Mouse (Mus musculus): ENCODE data around the gene Rnf149.

The Rnf149 gene

GRCm38 (mm10) chr1:39575778-39576375 is 1.3 kb downstream of the Rnf149 start:
- DNase-seq (ENCODE audit: inconsistent ontology term), result no peak

- DNase-seq (ENCODE audit: inconsistent ontology term), result no peak
These were observed 3.3 kb downstream of the Rnf149 start for GRCm38 (mm10) chr1:39573890-39574289.

GRCm38 (mm10) chr1:39571653-39572052 is 5.6 kb downstream of the Rnf149 start:
- no peak for DNase-seq (ENCODE audit: inconsistent ontology term)

- no peak for DNase-seq (ENCODE audit: inconsistent ontology term)
These were observed 9.1 kb downstream of the Rnf149 start for GRCm38 (mm10) chr1:39568079-39568478.

DNA sequence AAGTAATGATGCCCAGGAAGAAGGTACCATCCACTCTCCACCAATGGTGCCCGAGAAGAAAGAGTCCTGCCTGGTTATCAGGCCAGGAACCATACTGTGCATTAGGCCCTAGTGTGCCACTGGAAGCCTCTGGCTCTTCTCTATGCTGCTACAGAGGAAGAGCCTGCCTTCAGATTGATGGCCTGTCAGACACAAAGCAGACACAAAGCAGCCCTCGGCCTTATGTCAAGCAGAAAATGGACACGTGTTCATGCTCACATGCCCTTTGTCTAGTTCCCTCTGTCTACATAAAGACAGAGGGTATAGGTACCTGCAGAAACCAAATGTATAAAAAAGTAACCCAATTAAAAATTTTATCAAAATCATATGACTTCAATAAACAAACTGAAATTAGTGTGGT is 12.6 kb downstream of the Rnf149 start:
- DNase-seq (ENCODE audit: inconsistent ontology term), result no peak

DNA sequence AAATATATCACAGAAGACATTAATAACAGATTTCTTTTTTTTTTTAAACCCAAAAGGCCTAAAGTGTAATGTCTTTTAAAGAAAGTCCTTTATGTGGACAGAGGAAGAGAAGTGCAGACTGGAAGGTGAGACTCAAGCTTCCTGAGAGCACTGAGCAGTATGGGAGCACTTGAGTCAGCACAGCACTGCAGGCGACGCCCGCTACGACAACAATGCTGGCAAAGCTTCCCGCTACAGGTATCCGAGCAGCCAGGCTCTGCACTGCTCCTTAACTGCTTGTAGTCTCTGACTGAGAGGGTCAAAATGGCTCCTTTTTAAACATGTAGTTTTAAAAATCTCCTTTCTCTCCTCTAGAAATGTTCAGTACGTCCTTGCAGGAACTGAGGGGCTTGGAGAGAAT is 14.0 kb downstream of the Rnf149 start:
- DNase-seq (ENCODE audit: inconsistent ontology term), result no peak

- DNase-seq (ENCODE audit: inconsistent ontology term), result no peak
These were observed 15.3 kb downstream of the Rnf149 start for GRCm38 (mm10) chr1:39561920-39562319.

- DNase-seq (ENCODE audit: inconsistent ontology term), result no peak
These were observed 18.2 kb downstream of the Rnf149 start for GRCm38 (mm10) chr1:39559009-39559408.

GRCm38 (mm10) chr1:39555556-39556415 is 21.4 kb downstream of the Rnf149 start:
- peak; percentile 95 for DNase-seq (ENCODE audit: inconsistent ontology term)

DNA sequence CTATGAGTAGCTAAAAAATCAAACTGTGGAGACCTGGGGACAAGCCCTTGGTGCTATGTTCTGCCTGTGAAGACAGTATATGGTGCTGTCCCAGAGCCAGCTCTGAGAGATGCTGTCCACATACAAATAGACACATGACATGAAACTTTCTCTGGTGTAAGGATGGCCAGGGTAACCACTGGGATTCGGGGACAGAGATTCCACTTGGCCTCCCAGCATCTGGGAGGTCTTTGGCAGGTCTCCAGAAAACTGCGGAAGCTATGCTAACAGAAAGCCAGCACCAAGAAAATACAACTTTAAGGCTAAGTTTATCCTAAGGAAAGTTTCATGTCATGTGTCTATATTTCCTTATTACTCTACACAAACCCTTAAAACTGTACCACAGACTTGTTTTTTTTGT is 27.4 kb downstream of the Rnf149 start:
- DNase-seq (ENCODE audit: inconsistent ontology term), result no peak

DNA sequence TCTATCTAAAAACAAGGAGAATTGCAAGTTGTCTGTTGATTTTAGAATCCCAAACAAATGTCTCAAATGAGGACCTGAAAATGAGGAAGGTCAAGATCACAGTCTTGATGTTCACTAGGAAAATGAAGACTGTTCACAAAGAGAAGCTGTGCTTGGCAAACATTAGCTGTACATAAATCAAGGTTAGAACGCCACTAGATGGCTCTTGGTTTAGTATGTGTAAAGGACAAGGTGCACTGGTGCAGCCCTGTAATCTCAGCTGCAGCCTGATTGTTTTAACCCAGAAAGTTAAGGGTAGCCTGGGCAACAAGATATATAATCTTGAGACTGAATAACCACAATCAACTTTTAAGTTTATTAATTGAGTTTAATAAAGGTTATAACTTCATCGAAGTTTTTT is 30.0 kb downstream of the Rnf149 start:
- DNase-seq (ENCODE audit: inconsistent ontology term), result no peak

DNA sequence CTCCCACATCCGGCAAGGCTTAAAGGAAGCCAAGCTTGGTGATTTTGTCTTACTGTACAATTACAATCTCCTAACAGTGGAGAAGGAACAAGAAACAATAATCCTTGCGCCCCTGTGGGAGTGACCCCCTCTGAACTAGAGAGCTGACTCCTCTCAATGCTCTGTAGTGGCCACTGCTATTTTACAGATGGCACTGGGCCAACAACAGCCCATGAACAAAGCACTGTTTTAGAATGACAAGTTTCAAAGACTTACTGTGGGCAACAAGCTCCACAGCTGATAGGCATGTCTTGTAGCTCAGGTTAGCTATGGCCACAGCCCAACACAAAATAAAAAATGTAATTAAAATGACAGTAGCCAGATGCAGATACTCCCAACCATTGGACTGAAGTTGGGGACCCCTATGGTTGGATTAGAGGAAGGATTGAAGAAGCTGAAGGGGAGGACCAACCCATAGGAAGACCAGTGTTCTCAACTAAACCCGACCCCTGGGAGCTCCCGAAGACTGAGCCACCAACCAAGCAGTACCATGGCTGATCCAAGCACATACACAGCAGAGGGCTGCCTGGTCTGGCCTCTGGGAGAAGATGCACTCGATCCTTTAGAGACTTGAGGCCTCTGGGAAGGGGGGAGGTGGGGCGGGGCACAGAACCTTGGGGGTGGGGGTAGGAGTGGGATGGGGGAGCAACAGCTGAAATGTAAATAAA is 30.9 kb downstream of the Rnf149 start:
- no peak for DNase-seq (ENCODE audit: inconsistent ontology term)

DNA sequence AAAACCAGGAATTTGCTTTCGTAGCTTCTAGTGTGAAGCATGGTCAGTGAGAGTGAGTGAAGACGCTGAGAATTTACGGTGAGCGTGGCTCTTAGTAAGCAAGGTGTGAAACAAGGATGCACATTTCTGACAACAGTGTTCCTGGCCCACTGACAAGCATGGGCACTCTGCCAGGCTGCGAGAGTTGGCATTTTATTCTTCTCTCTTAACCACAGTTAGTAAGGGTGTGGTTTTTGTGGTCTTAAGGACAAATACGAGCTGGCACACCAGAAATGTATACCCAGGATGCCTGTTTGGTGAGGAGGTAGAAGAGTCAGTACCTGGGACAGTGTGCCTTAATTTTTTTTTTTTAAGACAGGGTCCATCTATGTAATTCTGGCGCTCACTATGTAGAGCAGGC is 31.6 kb downstream of the Rnf149 start:
- DNase-seq (ENCODE audit: inconsistent ontology term), result no peak

GRCm38 (mm10) chr1:39540592-39540991 is 36.6 kb downstream of the Rnf149 start:
- DNase-seq (ENCODE audit: inconsistent ontology term), result no peak

DNA sequence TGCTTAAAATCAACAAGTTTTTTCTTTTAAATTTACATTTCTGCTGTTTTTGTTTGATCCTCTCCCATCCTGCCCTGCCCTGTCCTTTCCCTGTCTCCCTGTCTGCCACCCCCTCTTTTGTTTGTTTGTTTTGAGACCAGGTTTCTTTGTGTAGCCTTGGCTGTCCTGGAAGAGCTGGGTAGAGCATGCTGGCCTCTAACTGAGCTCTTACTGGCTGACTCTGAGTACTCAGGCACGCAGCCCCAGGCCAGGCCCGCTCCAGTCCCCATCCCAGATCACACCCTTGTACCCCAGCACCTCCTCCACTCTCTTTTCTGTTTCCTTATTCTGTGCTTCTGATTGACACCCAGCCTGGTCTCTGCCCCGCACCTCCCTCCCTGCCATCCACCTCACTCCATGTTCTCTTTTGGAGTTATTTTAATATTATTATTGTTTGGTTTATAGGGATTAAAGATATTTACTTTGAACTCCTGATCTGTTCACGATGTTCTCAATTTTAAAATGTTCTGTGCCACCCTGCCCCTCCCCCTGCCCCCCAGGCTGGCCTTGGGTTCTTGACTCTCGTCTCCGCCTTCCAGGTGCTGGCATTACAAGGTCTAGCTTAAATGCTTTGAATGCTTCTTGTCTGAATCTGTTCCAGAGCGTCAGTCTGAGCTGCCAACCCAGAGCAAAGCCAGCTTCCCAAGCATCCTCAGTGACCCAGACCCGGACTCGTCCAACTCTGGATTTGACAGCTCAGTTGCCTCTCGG is 39.4 kb downstream of the Rnf149 start:
- DNase-seq (ENCODE audit: inconsistent ontology term), result no peak

DNA sequence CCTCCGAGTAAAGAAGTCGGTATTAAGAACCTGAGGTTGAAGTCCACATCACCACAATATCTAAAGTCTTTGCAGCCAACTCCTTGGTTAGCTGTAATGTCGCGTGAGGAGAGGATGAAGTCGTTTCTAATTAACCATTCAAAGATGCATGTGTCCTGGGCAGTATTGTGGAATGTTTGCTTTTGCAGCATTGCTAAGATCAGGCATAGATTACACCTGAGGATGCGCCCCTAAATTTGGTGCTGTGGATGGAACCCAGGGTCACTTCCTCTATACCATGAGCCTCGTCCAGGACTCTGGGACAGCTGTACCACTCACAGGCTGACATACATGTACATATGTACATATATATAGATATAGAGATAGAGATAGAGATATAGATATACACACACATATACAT is 40.5 kb downstream of the Rnf149 start:
- no peak for DNase-seq (ENCODE audit: inconsistent ontology term)

DNA sequence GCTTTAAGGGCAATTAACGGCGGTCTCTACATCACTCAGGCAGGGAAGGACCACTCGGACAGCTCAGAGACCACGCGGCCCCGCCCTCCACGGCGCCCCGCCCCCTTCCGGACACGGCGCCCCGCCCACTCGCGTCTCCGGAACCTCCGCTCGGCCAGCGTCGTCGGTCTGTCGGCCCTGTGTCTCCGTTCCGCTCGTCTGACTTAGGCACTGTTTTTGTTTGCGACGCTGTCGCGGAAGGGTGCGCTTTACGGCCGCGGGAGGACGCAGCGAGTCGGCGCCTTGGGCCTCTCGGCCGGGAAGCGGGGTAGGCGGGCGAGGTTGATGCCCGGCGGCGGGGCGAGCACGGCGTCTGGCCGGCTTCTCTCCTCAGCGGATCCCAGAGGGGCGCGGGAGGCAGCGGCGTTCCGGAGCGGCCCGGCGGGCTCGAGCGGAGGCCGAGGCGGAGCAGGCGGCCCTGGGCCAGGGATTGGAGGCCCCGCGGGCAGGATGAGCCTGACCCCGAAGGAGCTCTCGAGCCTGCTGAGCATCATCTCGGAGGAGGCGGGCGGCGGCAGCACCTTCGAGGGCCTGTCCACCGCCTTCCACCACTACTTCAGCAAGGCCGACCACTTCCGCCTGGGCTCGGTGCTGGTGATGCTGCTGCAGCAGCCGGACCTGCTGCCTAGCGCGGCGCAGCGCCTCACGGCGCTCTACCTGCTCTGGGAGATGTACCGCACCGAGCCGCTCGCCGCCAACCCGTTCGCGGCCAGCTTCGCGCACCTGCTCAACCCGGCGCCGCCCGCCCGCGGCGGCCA is 41.5 kb downstream of the Rnf149 start:
- peak; percentile 99 for DNase-seq (ENCODE audit: inconsistent ontology term)

- DNase-seq (ENCODE audit: inconsistent ontology term), result no peak
These were observed 42.4 kb downstream of the Rnf149 start, which contains the start of gene Cnot11 for GRCm38 (mm10) chr1:39534831-39535230. Gene Cnot11, plus strand, starts transcription at chr1:39534992.

DNA sequence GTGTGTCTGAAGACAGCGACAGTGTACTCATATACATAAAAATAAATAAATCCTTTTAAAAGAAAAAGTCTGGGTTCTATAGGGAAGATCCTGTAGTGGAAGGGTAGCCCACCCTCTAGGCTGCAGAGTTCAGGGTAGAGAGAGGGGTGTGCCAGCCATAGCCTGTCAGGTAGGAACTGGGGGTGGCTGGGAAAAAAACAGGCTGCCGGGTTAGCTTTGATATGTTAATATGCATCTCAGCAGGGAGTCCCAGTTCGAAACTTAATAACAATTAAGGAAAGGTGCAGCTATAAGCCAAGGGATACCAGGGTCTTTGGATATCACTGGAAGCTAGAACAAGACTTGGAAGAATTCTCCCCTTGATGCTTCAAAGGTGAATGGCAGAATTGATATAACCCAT is 43.3 kb downstream of the Rnf149 start:
- DNase-seq (ENCODE audit: inconsistent ontology term), result no peak

GRCm38 (mm10) chr1:39531036-39531435 is 46.2 kb downstream of the Rnf149 start:
- DNase-seq (ENCODE audit: inconsistent ontology term), result no peak
